Mouse (Mus musculus) lung, adult 18-20 months (tissue): ENCODE measurements around the gene Ssxb5.
"Not testable (repeated sequence)": the region's sequence is repeated elsewhere in the genome, so short reads cannot be mapped to it uniquely, and the experiment has no call there.

Experiments
- DNase-seq, 2 experiments: peaks; one replicate each; pipeline ENCODE4 v3.0.0; 2022; ENCODE audit warnings: mixed read lengths in 2 of 2

Ssxb5 gene

DNA sequence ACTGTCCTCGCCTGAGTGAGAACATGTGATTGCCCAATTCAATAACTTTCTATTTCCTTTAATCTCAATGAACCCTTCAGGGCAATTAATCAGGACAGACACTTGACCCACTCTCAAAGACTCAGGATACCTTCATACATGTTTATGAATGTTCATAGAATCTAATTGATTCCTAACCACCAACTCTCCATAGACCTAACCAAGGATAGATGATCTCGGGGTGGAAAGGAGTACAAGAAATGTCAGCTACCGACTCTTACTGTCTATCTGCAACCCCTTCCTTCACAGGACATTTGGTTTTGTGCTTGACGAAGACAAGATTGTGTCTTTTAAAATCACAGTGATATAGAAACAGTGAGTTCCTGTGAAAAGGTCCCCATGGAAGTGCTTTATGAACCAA, at the start of gene Ssxb5:
Ssxb5 (plus strand) TSS at position 301 of the 400 bp plus-strand sequence.
- DNase-seq: not testable (repeated sequence)

DNA sequence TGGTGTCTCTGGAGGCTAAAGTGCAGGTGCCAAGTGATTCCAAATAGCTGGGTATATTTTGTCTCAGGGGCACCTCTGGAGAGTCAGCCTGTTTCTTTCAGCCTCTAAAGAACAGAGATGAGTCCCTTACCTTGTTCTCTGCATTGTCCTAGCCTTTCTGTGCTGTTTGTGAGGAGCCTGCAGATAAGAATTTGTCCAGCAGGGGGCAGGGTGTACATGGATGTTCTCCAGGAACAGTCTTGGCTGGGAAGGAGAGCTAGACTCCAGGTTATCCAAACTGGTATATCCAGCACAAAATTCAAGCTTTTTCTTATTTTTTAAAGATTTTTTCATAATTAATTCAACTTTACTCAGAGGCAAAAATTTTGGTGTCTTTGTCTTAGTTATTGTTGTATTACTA, 28.6 kb downstream of the Ssxb5 start:
- DNase-seq: peak; percentile 7 to 10

DNA sequence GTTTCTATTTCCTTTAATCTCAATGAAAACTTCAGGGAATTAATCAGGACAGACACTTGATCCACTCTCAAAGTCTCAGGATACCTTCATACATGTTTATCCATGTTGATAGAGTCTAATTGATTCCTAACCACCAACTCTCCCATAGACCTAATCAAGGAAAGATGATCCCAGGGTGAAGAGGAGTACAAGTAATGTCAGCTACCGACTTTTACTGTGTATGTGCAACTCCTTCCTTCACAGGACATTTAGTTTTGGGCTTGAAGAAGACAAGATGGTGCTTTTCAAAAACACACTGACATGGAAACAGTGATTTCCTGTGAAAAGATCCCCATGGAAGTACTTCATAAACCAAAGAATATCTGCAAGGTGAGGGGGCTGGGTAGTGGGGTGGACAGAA, 40.2 kb downstream of the Ssxb5 start, which contains the start of gene Gm6592:
Gm6592 (plus strand) TSS at position 301 of the 400 bp plus-strand sequence.
- DNase-seq: no peak

DNA sequence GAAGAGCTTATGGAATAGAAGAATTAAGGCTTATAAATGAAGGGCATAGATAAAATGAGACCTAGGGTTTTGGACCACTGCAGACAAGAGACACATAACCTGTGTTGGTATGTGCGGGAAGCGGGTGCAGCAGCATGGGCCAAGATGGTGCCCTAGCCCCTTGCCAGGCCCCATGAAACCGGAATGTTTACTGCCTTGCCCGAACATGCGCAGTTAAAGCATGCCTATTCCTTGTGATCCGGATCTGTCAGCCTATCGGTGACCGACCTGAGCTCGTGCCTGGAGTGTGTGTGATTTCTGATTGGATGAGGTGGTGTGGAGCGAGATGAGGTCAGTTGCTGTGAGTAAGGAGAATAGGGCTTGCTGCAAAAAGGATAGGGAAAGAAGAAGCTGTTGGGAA, 49.0 kb downstream of the Ssxb5 start:
- DNase-seq: no peak
